ENCODE assay signal across 8 mouse cellular contexts in genomic region chr9:75231841-75232746, GRCm38 (mm10). TPM values are rescaled to one million over a fixed set of nuclear protein-coding genes. Genes with fewer than 3 reads are reported as not detected.
DNase-seq lines count a peak whose midpoint lies in the region; ATAC-seq and TF ChIP-seq lines count a peak whose summit lies in the region.

Myo5c (plus strand) TSS chr9:75232020.

- peaks cover 6% of the 10 kb centered on the region; the same call in 1 of the 2 replicates for H3K27me3 ChIP-seq in hindbrain, postnatal 0 days (ENCODE audit: insufficient read depth, low read length)
- peaks cover 51% of the 10 kb centered on the region for H3K27me3 ChIP-seq in liver, embryonic 12.5 days (replicated peaks)
- peaks cover 23% of the 10 kb centered on the region for H3K27me3 ChIP-seq in neural tube, embryonic 11.5 days (ENCODE audit: control insufficient read depth, insufficient read depth, low read length)

- 0 out of 2 replicates have a peak within 1 kb of the TSS, but pooled peaks have one; percentile 30 for H3K9ac ChIP-seq in hindbrain, postnatal 0 days (replicated peaks; ENCODE audit: low read length)
- H3K9ac ChIP-seq in liver, embryonic 12.5 days = no peak within 1 kb of the TSS
- H3K9ac ChIP-seq in neural tube, embryonic 11.5 days (ENCODE audit: low read length) = no peak within 1 kb of the TSS

- peak within 1 kb of the TSS; percentile 35 for H3K4me3 ChIP-seq in hindbrain, postnatal 0 days (ENCODE audit: low read length)
- peak within 1 kb of the TSS; percentile 36 for H3K4me3 ChIP-seq in liver, embryonic 12.5 days
- peak within 1 kb of the TSS; percentile 22 for H3K4me3 ChIP-seq in neural tube, embryonic 11.5 days (ENCODE audit: low read depth, low read length)

- no peak; the same call in 1 of the 2 replicates for ATAC-seq in hindbrain, postnatal 0 days
- no peak for ATAC-seq in liver, embryonic 12.5 days
- no peak; the same call in 1 of the 2 replicates for ATAC-seq in neural tube, embryonic 11.5 days (ENCODE audit: insufficient read depth, low FRiP score, low TSS enrichment)
- no peak for ATAC-seq in cerebellum, adult (ENCODE audit: insufficient number of reproducible peaks, low FRiP score, low TSS enrichment)

- H3K36me3 ChIP-seq in hindbrain, postnatal 0 days (ENCODE audit: insufficient read depth, low read length) = no peaks in the 10 kb centered on the region
- no peaks in the 10 kb centered on the region for H3K36me3 ChIP-seq in liver, embryonic 12.5 days
- H3K36me3 ChIP-seq in neural tube, embryonic 11.5 days (ENCODE audit: control insufficient read depth, insufficient read depth, low read length) = no peaks in the 10 kb centered on the region

- no peaks in the 10 kb centered on the region for H3K9me3 ChIP-seq in hindbrain, postnatal 0 days (ENCODE audit: low read length)
- no peaks in the 10 kb centered on the region for H3K9me3 ChIP-seq in liver, embryonic 12.5 days (replicated peaks)
- no peaks in the 10 kb centered on the region for H3K9me3 ChIP-seq in neural tube, embryonic 11.5 days (ENCODE audit: control insufficient read depth, low read length)

- no peak within 1 kb of the TSS for H3K27ac ChIP-seq in hindbrain, postnatal 0 days
- H3K27ac ChIP-seq in liver, embryonic 12.5 days = no peak within 1 kb of the TSS
- H3K27ac ChIP-seq in neural tube, embryonic 11.5 days (ENCODE audit: low read depth, low read length) = no peak within 1 kb of the TSS

- 6% methylated on average over 48 of the region's 48 CpGs for WGBS in hindbrain, postnatal 0 days
- WGBS in liver, embryonic 12.5 days (ENCODE audit: insufficient replicate concordance) = 7% methylated on average over 48 of the region's 48 CpGs
- whole genome bisulfite sequencing in neural tube, embryonic 11.5 days = 3% methylated on average over 48 of the region's 48 CpGs

- peak within 1 kb of the TSS; percentile 66 for H3K4me2 ChIP-seq in hindbrain, postnatal 0 days (ENCODE audit: low read depth, low read length)
- H3K4me2 ChIP-seq in liver, embryonic 12.5 days = peak within 1 kb of the TSS; percentile 62
- peak within 1 kb of the TSS; percentile 53 for H3K4me2 ChIP-seq in neural tube, embryonic 11.5 days (ENCODE audit: low read depth)

- peaks cover 6% of the 10 kb centered on the region; the same call in 1 of the 2 replicates for H3K4me1 ChIP-seq in hindbrain, postnatal 0 days (ENCODE audit: insufficient read depth, low read length)
- no peaks in the 10 kb centered on the region for H3K4me1 ChIP-seq in liver, embryonic 12.5 days
- peaks cover 6% of the 10 kb centered on the region for H3K4me1 ChIP-seq in neural tube, embryonic 11.5 days (ENCODE audit: control insufficient read depth, insufficient read depth, low read length)

- TF ChIP-seq CTCF in hindbrain, postnatal 0 days (IDR thresholded peaks at IDR 0.05; ENCODE audit: low read depth) = no peak

- peak; percentile 27 for DNase-seq in thymus, postnatal 4 days
- DNase-seq in thymus, postnatal 10 days (ENCODE audit: low spot score in 2 of 2) = no peak
- peak; percentile 63 to 70 for DNase-seq in gastrocnemius, adult 8-10 months (ENCODE audit: low spot score in 2 of 2)
- no peak for DNase-seq in hindbrain, postnatal 0 days (ENCODE audit: low spot score)
- no peak for DNase-seq in neural tube, embryonic 11.5 days (ENCODE audit: low spot score)
- DNase-seq in layer of hippocampus, postnatal 10 days (ENCODE audit: low spot score in 2 of 2) = no peak

RNA-seq across cellular contexts. Expression of gene Myo5c, which starts in this region (rescaled TPM):
- 10 to 100 TPM in 1 of 4 experiments, 1 to 10 TPM in 3; 7.2 to 12.8 (median 8.8) TPM for total RNA-seq in gastrocnemius, adult 8-10 months (2022)
- 0.26 and 0.75 TPM in 2 replicates for total RNA-seq in hindbrain, postnatal 0 days (2014; rRNA removed)
- 0.30 and 0.44 TPM in 2 replicates for polyA plus RNA-seq in hindbrain, postnatal 0 days (2015; fragmentation: Nextera tagmentation; extraction: Ambion mirVana)
- 0.41 and 0.49 TPM in 2 replicates for polyA plus RNA-seq in liver, embryonic 12.5 days (2016; fragmentation: Nextera tagmentation; extraction: Ambion mirVana)
- polyA plus RNA-seq in neural tube, embryonic 11.5 days (2014; fragmentation: Nextera tagmentation; extraction: Ambion mirVana) = 0.35 and 0.36 TPM in 2 replicates
- under 1 TPM; 0.29 to 0.80 TPM for total RNA-seq in layer of hippocampus, postnatal 10 days (2021)

Comparison
In these comparisons a context has a peak if more than half of its experiments do, and no peak if none do; other contexts are left out.
1. DNase-seq: peak in thymus, postnatal 4 days (single experiment) and gastrocnemius, adult 8-10 months (2 of 2); none in thymus, postnatal 10 days (0 of 2), hindbrain, postnatal 0 days (single experiment), neural tube, embryonic 11.5 days (single experiment) and layer of hippocampus, postnatal 10 days (0 of 2).
2. Peak in every context shown above with its lines, with median percentiles within 50 percentile points of each other: H3K4me2 ChIP-seq and H3K4me3 ChIP-seq.